Mouse (Mus musculus) retina, adult 2 months (tissue): Measurements from ENCODE around the gene Msx1.

ENCODE experiments used
- DNase-seq: peaks from one replicate; pipeline ENCODE4 v3.0.0-alpha.2; 2012; ENCODE audit warnings: low read depth, low spot score

Msx1 gene

GRCm38 (mm10) chr5:37826706-37827625, 2.6 kb upstream of the Msx1 start:
- no peak for DNase-seq

GRCm38 (mm10) chr5:37825611-37826445, 1.4 kb upstream of the Msx1 start:
- DNase-seq: no peak

GRCm38 (mm10) chr5:37825111-37825600, 773 bp upstream of the Msx1 start:
- DNase-seq: no peak

- DNase-seq: no peak
These were observed 492 bp downstream of the Msx1 start for GRCm38 (mm10) chr5:37823721-37824460.

GRCm38 (mm10) chr5:37822791-37823720, 1.3 kb downstream of the Msx1 start:
- no peak for DNase-seq

GRCm38 (mm10) chr5:37822116-37822707, 2.2 kb downstream of the Msx1 start:
- no peak for DNase-seq

GRCm38 (mm10) chr5:37821111-37821601, 3.2 kb downstream of the Msx1 start:
- DNase-seq: no peak

GRCm38 (mm10) chr5:37820689-37821088, 3.7 kb downstream of the Msx1 start:
- DNase-seq: no peak

GRCm38 (mm10) chr5:37819971-37820370, 4.4 kb downstream of the Msx1 start:
- no peak for DNase-seq

- no peak for DNase-seq
These were observed 4.8 kb downstream of the Msx1 start for GRCm38 (mm10) chr5:37819541-37819940.

GRCm38 (mm10) chr5:37818533-37819215, 5.7 kb downstream of the Msx1 start:
- no peak for DNase-seq

GRCm38 (mm10) chr5:37817658-37818532, 6.5 kb downstream of the Msx1 start:
- no peak for DNase-seq

- no peak for DNase-seq
These were observed 7.3 kb downstream of the Msx1 start for GRCm38 (mm10) chr5:37816907-37817657.

- no peak for DNase-seq
These were observed 8.5 kb downstream of the Msx1 start for GRCm38 (mm10) chr5:37815909-37816308.

- no peak for DNase-seq
These were observed 10.2 kb downstream of the Msx1 start for GRCm38 (mm10) chr5:37814169-37814568.

- no peak for DNase-seq
These were observed 19.1 kb downstream of the Msx1 start for GRCm38 (mm10) chr5:37805291-37805690.

GRCm38 (mm10) chr5:37804512-37805118, 19.8 kb downstream of the Msx1 start:
- no peak for DNase-seq
